Mouse (Mus musculus) forebrain, embryonic 10.5 days (tissue): ENCODE measurements at regions not wholly inside any gene's neighbourhood (a gene's known extent, or its start where the extent isn't known, plus 50 kb on each side); places are given as distances from the start of the nearest gene placed in this dataset.

ENCODE experiments used
- DNase-seq: peaks from one replicate; pipeline ENCODE4 v3.0.0-alpha.2; 2017; ENCODE audit warnings: low spot score; ENCODE audit errors: extremely low spot score
- H3K27ac ChIP-seq: fragments of 300-500 bp; sonication (generic); 2 replicates; pipeline ENCODE4 v1.5.1; 2016; ENCODE audit warnings: mild to moderate bottlenecking
- H3K27me3 ChIP-seq: fragments of 300-500 bp; sonication (generic); 2 replicates; pipeline ENCODE4 v1.6.1; 2016; ENCODE audit warnings: mild to moderate bottlenecking; ENCODE audit not compliant: poor library complexity, severe bottlenecking
- H3K36me3 ChIP-seq: fragments of 300-500 bp; sonication (generic); replicated peaks from 2 replicates; pipeline ENCODE4 v1.6.1; 2016; ENCODE audit warnings: mild to moderate bottlenecking, moderate library complexity
- H3K4me1 ChIP-seq: fragments of 300-500 bp; sonication (generic); 2 replicates; pipeline ENCODE4 v1.6.1; 2016
- H3K4me3 ChIP-seq: fragments of 300-500 bp; sonication (generic); 2 replicates; pipeline ENCODE4 v1.5.1; 2016; ENCODE audit warnings: mild to moderate bottlenecking, moderate library complexity
- H3K9me3 ChIP-seq: fragments of 300-500 bp; sonication (generic); 2 replicates; pipeline ENCODE4 v1.6.1; 2016; ENCODE audit warnings: mild to moderate bottlenecking, moderate library complexity
- WGBS: fragments of 180-500 bp; shearing (Covaris S2); methylation state at CpG from one replicate; pipeline ENCODE4 v1.1.7; 2016; 5-methylcytosine and 5-hydroxymethylcytosine counted together

GRCm38 (mm10) chr3:57910020-57910419 is 62.1 kb upstream of the Pfn2 start:
- no peaks in the 10 kb centered on the region for H3K9me3 ChIP-seq
- H3K4me1 ChIP-seq: peaks cover 14% of the 10 kb centered on the region
- no peaks in the 10 kb centered on the region for H3K36me3 ChIP-seq
- H3K4me3 ChIP-seq: no peak overlapping the region
- no peak for DNase-seq
- H3K27me3 ChIP-seq: no peaks in the 10 kb centered on the region
- H3K27ac ChIP-seq: no peak overlapping the region

DNA sequence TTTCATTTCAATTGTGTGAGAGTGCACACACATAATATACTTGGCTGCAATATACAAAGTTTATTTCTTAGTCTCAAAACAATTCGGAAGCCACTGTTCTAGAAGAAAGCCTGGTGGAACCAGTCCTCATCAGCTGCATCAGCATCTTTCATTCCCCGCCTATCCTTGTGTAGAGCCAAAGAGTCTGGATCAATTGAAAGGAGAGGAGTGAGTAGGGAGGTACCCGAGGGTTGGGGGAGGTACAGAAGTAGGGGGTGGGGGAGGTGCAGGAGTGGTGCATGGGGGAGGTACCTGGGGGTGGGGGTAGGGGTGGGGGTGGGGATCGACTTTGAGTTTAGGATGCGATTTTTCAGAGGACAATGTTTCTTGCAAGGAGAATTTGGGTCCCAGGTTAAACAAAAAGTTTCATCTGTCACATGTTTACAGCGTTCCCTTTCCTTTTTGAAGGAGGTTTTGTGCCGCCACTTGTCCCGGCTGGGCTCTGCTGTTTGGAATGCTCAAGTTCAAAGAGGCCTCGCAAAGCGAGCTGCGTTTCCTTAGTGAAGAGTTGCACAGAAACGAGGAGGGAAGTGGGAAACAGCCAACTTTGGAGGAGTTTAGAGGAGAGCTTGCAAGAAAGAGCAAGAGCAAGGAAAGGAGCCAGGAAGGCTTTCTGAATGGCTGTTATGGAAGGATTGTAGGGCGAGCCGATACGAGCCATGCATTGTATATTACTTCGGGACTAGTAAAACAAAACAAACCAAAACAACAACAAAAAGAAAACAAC is 64.1 kb upstream of the Pfn2 start:
- H3K36me3 ChIP-seq: no peaks in the 10 kb centered on the region
- H3K9me3 ChIP-seq: no peaks in the 10 kb centered on the region
- H3K27me3 ChIP-seq: no peaks in the 10 kb centered on the region
- H3K27ac ChIP-seq: peak overlapping the region; percentile 68
- peak; percentile 21 for DNase-seq
- 29% methylated on average over 16 of the region's 16 CpGs for WGBS
- peak overlapping the region; percentile 31 for H3K4me3 ChIP-seq
- peaks cover 14% of the 10 kb centered on the region for H3K4me1 ChIP-seq

- Histone ChIP-seq H3K9me3 (no peaks in the 10 kb centered on the region), H3K4me3 (no peak overlapping the region), H3K27ac (peak overlapping the region; percentile 68), H3K4me1 (peaks cover 14% of the 10 kb centered on the region), H3K36me3 (no peaks in the 10 kb centered on the region), H3K27me3 (no peaks in the 10 kb centered on the region)
- 61% methylated on average over 7 of the region's 7 CpGs for WGBS
- DNase-seq: no peak
These were observed 64.9 kb upstream of the Pfn2 start for GRCm38 (mm10) chr3:57912650-57913343.

DNA sequence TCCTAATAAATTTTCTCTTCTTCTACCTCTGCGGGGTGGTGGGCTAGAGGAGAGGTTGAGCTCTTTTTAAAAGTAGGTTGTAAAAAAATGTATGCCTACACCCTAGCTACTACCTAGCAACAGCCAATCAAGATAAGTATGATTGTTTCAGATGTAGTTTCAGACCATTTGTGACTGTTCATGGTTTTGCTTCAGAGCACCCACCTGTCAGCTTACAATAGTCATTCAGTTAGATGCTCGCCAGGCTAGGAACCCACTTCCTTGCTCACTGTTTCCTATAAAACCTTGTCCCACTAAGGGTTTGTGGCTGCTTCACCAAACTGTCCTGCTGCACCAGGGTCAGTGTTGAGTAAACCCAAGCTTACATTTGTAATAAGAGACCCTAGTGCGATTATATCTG is 66.8 kb upstream of the Pfn2 start:
- H3K27ac ChIP-seq: no peak overlapping the region
- peaks cover 24% of the 10 kb centered on the region for H3K4me1 ChIP-seq
- no peaks in the 10 kb centered on the region for H3K27me3 ChIP-seq
- no peak overlapping the region for H3K4me3 ChIP-seq
- no peak for DNase-seq
- WGBS: 90% methylated on average over 3 of the region's 3 CpGs
- H3K9me3 ChIP-seq: no peaks in the 10 kb centered on the region
- H3K36me3 ChIP-seq: no peaks in the 10 kb centered on the region

DNA sequence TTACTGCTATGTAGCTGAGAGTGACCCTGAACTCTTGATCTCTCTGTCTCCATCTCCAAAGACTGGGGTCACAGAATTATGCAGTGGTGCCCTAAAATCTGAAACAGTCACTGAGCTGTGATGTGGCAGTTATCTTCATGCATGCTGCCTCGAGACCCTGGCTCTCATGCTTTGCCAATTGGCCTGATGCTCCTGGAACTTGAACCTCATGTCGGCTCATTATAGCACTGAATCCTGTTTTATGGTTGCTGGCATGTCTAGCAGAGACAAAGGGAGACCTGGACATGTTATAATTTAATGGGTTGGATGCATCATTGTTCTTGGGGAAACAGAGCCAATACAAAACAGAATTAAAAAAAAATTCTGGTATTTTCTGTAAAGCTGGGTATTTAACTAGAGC is 71.0 kb upstream of the Pfn2 start:
- no peak overlapping the region for H3K4me3 ChIP-seq
- WGBS: 85% methylated on average over 2 of the region's 2 CpGs
- H3K4me1 ChIP-seq: peaks cover 20% of the 10 kb centered on the region

GRCm38 (mm10) chr3:57919390-57920089 is 71.7 kb upstream of the Pfn2 start:
- Histone ChIP-seq H3K27me3 (no peaks in the 10 kb centered on the region), H3K4me1 (peaks cover 20% of the 10 kb centered on the region), H3K4me3 (no peak overlapping the region), H3K9me3 (no peaks in the 10 kb centered on the region), H3K27ac (no peak overlapping the region), H3K36me3 (no peaks in the 10 kb centered on the region)
- DNase-seq: no peak
- WGBS: 68% methylated on average over 5 of the region's 5 CpGs

More for the DNA sequence above, 71.0 kb upstream of the Pfn2 start:
- no peaks in the 10 kb centered on the region for H3K27me3 ChIP-seq
- no peak for DNase-seq
- H3K36me3 ChIP-seq: no peaks in the 10 kb centered on the region
- no peaks in the 10 kb centered on the region for H3K9me3 ChIP-seq
- no peak overlapping the region for H3K27ac ChIP-seq

GRCm38 (mm10) chr3:57920090-57920432 is 72.2 kb upstream of the Pfn2 start:
- no peak for DNase-seq
- Histone ChIP-seq H3K4me1 (peaks cover 20% of the 10 kb centered on the region), H3K27ac (no peak overlapping the region)

GRCm38 (mm10) chr3:57921071-57921882 is 73.4 kb upstream of the Pfn2 start:
- no peak overlapping the region for H3K27ac ChIP-seq
- no peaks in the 10 kb centered on the region for H3K9me3 ChIP-seq
- no peaks in the 10 kb centered on the region for H3K27me3 ChIP-seq
- 94% methylated on average over 2 of the region's 2 CpGs for WGBS
- peaks cover 20% of the 10 kb centered on the region for H3K4me1 ChIP-seq
- H3K36me3 ChIP-seq: no peaks in the 10 kb centered on the region
- H3K4me3 ChIP-seq: no peak overlapping the region
- no peak for DNase-seq

More at GRCm38 (mm10) chr3:57920090-57920432, 72.2 kb upstream of the Pfn2 start:
- H3K4me3 ChIP-seq: no peak overlapping the region
- no peaks in the 10 kb centered on the region for H3K36me3 ChIP-seq
- H3K27me3 ChIP-seq: no peaks in the 10 kb centered on the region
- H3K9me3 ChIP-seq: no peaks in the 10 kb centered on the region
- 59% methylated on average over 1 of the region's 1 CpGs for WGBS

GRCm38 (mm10) chr3:57923061-57923460 is 75.2 kb upstream of the Pfn2 start:
- no peak for DNase-seq
- no peak overlapping the region for H3K4me3 ChIP-seq
- H3K27me3 ChIP-seq: no peaks in the 10 kb centered on the region
- WGBS: 77% methylated on average over 3 of the region's 3 CpGs
- H3K4me1 ChIP-seq: peaks cover 20% of the 10 kb centered on the region
- H3K36me3 ChIP-seq: no peaks in the 10 kb centered on the region
- no peaks in the 10 kb centered on the region for H3K9me3 ChIP-seq
- no peak overlapping the region for H3K27ac ChIP-seq

DNA sequence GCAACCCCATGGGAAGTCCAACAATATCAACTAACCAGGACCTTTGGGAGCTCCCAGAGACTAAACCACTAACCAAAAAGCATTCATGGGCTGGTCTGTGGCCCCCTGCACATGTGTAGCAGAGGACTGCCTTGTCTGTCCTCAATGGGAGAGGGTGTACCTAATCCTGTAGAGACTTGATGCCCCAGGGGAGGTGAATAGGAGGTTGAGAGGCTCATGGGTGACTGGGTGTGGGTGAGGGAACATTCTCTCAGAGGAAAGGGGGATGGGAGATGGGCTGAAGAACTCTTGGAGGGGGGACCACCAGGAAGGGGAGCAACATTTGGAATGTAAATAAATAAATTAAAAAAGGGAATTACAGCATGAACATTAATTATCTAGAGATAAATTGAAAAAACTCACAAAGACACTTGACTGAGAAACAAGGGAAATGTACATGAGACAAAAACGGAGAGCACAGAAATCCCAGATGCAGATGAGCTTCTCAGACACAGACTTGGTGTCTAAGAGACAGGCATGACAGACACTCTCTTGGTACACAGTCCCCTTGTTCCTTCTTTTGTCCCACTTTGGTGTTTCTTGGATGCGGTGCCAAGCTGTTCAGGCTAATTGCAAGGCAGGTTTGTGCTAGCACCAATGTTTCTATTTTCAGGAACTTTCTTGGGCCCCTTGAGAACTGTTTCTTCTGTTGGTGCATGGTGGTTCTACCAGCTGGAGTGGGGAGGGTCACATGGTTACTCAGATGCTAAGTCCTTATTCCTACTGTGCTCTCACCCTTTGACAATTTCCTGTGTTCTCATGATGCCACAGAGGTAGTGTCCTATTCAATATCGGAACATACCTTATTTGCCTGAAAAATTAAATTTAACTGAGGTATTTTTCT is 85.0 kb upstream of the Pfn2 start:
- H3K4me1 ChIP-seq: no peaks in the 10 kb centered on the region
- no peaks in the 10 kb centered on the region for H3K36me3 ChIP-seq
- no peak for DNase-seq
- H3K9me3 ChIP-seq: no peaks in the 10 kb centered on the region
- H3K27ac ChIP-seq: no peak overlapping the region
- H3K4me3 ChIP-seq: no peak overlapping the region
- no peaks in the 10 kb centered on the region for H3K27me3 ChIP-seq
- 89% methylated on average over 3 of the region's 3 CpGs for WGBS

GRCm38 (mm10) chr3:57935042-57935610 is 87.2 kb upstream of the Pfn2 start:
- H3K27ac ChIP-seq: no peak overlapping the region
- H3K4me1 ChIP-seq: no peaks in the 10 kb centered on the region
- H3K9me3 ChIP-seq: no peaks in the 10 kb centered on the region
- no peaks in the 10 kb centered on the region for H3K27me3 ChIP-seq
- H3K4me3 ChIP-seq: no peak overlapping the region
- no peaks in the 10 kb centered on the region for H3K36me3 ChIP-seq
- DNase-seq: no peak
- WGBS: 76% methylated on average over 5 of the region's 5 CpGs
